Mouse (Mus musculus) Patski (cell line): ENCODE measurements around the gene Sox13. TPM values are rescaled to one million over a fixed set of nuclear protein-coding genes. Genes with fewer than 3 reads are reported as not detected.

Experiments
- ATAC-seq: fragments of 100-300 bp; one replicate; pipeline ENCODE4 v1.8.0; 2021
- CTCF ChIA-PET: fragments of 350-600 bp; sonication (Branson Sonifier 250); formaldehyde crosslinking; loops from one replicate; lab custom pipeline; 2022; ENCODE audit warnings: inconsistent platforms; lab: Charles Lee
- POLR2A ChIA-PET: fragments of 350-600 bp; sonication (Branson Sonifier 250); formaldehyde crosslinking; loops from one replicate; lab custom pipeline; 2022; ENCODE audit warnings: antibody characterized with exemption, inconsistent platforms; lab: Charles Lee
- DNase-seq: peaks from one replicate; pipeline ENCODE4 v3.0.0-alpha.2; 2011; ENCODE audit warnings: low read depth, low spot score
- H3K27me3 ChIP-seq: fragments of 371-371 bp; one replicate; pipeline ENCODE4 v1.5.1; 2021
- CTCF ChIP-seq: fragments of 100-300 bp; IDR thresholded peaks from one replicate; pipeline ENCODE4 v1.5.1; 2021
- in situ Hi-C: fragments of 300-500 bp; cut with MboI; formaldehyde crosslinking; loops from 3 replicates; pipeline ENCODE4 v1.11.1; 2018; ENCODE audit warnings: low pct_unique_long_range_greater_than_20kb, mixed read lengths
- polyA plus RNA-seq: library from polyadenylated mRNA; unstranded; gene quantifications from one replicate; pipeline ENCODE4 v1.2.3, GENCODE M21; 2021

The Sox13 gene
- polyA plus RNA-seq, 1 experiment from 2014 or later: 11.3 TPM

DNA sequence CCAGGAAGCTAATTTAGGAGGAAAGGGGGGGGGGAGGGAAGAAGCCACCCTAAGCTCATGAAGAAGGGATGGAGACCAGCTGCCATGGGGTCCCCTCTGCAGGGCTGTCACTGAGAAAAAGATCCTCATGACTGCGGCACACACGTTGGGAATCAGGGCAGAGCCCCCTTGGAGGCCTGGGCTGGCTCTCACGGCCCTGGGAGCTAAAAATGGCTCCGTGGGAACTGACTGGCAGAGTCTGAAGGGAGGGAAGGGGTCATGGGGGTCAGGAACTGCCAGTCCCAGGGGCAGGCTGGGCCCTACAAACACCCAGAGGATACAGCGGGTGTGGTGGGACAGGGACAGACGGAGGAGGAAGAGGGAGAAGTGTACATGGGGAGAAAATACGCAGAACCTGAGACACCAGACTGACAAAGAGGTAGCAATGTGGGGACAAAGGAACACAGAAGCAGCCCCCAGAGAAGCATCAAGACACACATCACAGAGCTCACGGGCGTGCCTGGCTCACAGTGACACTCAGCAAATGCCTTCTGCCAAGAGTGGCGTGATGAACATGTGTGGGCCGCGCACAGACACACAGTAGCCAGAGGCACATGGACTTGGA lies 41.5 kb downstream of the Sox13 start:
- no peaks in the 10 kb centered on the region for H3K27me3 ChIP-seq
- DNase-seq (no peak), ATAC-seq (no peak)
- in situ Hi-C loops: loop anchor here (5.0 to 25.0 kb wide), 4 partner anchors 225 to 662 kb away; partner anchors contain the start of genes Optc and Prelp
- no peak for TF ChIP-seq CTCF
- POLR2A ChIA-PET: no interaction called here
- CTCF ChIA-PET: interaction anchor here (0.7 to 3.3 kb wide), 4 partner anchors 11 to 236 kb away, joined by 3 to 15 read pairs (median 3); partner anchors contain the start of gene Snrpe

DNA sequence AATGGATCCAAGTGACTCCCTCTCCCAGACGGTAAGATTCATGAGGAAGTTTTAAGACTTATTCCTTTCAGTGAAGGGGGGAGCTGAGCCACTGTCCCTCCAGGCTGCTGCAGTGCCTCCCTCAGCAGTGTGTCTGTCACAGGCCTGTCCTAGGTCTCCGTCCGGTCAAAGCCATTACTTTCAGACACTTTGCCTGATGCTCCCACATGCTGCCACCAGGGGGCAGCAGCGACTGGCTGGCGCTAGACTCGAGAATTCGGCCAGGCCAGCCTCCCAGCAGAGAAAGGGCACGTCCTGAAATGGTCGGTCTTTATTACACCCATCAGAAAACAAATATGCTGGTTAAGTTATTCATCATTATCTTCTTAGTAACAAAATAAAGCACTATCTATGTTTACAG lies 42.2 kb downstream of the Sox13 start:
- ChIA-PET CTCF (interaction anchor here (0.9 to 3.3 kb wide), 5 partner anchors 19 to 237 kb away, joined by 3 to 15 read pairs (median 3); partner anchors contain the start of genes Etnk2, Ren1 and Snrpe), POLR2A (no interaction called here)
- in situ Hi-C loops: loop anchor here (5.0 to 25.0 kb wide), 4 partner anchors 225 to 663 kb away; partner anchors contain the start of genes Optc and Prelp
- ATAC-seq (no peak), DNase-seq (no peak)
- no peaks in the 10 kb centered on the region for H3K27me3 ChIP-seq
- no peak for TF ChIP-seq CTCF

- in situ Hi-C loops: loop anchor here (5.0 to 25.0 kb wide), 4 partner anchors 227 to 664 kb away; partner anchors contain the start of genes Optc and Prelp
- DNase-seq (no peak), ATAC-seq (no peak)
- ChIA-PET POLR2A (interaction anchor here (0.6 kb wide), 1 partner anchor 32 kb away, joined by 4 read pairs; no protein-coding TSS in a partner anchor), CTCF (interaction anchor here (0.7 to 3.3 kb wide), 17 partner anchors 9 to 234 kb away, joined by 3 to 15 read pairs (median 3); partner anchors contain the start of genes Etnk2, Ren1 and Snrpe)
- TF ChIP-seq CTCF: no peak
- no peaks in the 10 kb centered on the region for H3K27me3 ChIP-seq
Measured at GRCm38 (mm10) chr1:133380347-133381065, 43.7 kb downstream of the Sox13 start.

DNA sequence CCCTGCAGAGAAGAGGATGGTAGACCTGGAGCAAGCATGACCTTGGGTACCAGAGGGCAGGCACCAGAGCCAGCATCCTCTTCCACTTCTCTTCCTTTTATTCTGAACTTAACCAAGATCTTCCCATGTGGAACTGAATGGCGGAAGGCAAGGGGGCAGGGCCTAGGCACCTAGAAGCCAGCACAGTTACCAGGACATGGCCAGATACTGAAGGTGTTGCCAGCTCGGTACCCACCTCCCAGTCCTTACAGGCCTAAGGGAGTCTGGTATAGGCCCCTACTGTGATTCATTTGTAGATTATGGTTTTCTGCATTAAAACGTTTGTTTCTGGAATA lies 44.2 kb downstream of the Sox13 start:
- no peak for TF ChIP-seq CTCF
- no peak for ATAC-seq
- in situ Hi-C loops: loop anchor here (5.0 to 25.0 kb wide), 4 partner anchors 227 to 665 kb away; partner anchors contain the start of genes Optc and Prelp
- no peaks in the 10 kb centered on the region for H3K27me3 ChIP-seq
- no peak for DNase-seq
- POLR2A ChIA-PET: interaction anchor here (0.6 kb wide), 1 partner anchor 33 kb away, joined by 4 read pairs; no protein-coding TSS in a partner anchor
- CTCF ChIA-PET: interaction anchor here (0.7 to 3.3 kb wide), 9 partner anchors 8 to 231 kb away, joined by 3 to 15 read pairs (median 3); partner anchors contain the start of gene Snrpe

DNA sequence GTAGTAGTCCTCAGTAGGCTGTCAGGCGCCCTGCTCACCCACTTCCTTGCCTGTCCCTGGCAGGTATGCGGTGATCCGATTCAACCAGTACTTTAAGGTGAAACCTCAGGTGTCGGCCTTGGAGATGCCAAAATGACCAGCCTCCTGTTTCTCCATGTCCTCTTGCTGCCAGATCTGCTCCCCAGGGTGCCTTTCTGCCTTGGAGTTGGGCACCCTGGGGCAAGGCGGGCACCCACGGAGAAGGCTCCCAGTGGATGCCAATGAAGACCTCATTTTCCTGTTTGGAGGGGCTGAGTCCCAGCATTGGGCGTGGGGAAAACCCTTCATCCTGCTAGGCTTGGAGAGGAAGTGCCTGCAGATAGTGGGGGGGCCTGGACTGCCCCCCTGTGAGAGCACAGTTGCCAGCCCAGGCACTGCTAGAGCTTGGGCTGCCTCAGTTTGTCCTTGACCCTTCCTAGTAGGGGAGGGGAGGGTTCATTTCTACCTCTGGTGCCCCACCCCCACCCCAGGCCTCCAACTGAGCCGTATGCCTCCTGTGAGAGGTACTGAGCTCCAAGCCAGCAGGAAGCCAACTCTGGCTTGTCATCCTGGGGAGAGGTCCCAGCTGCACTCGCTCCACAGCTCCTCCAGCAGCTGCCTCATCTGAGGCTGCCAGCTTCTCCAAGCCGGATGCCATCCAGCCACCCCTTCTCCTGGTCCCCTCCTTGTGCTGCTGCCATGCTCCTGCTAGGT lies 44.8 kb downstream of the Sox13 start:
- H3K27me3 ChIP-seq: no peaks in the 10 kb centered on the region
- POLR2A ChIA-PET: interaction anchor here (0.6 to 0.7 kb wide), 2 partner anchors 229 to 1782 kb away, joined by 3 to 8 read pairs; no protein-coding TSS in a partner anchor
- no peak for DNase-seq

DNA sequence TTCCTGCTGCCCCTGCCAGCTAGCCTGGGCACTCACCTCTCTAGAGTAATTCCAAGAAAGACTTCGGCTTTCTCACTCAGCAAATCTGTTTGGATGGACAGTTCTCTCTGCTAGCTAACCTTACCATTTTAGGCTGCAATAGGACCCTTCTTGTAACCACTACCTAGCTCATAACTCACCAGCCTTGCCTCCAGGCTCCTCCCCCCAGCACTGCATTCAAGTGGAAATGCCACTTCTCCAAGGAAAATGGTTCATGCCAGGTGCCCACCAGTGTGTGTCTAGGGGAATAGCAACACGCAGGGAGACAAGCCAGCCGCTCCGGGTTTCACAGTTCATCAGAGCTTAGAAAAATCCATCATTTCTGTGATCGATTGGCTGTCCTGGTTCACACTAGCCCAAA lies 46.6 kb downstream of the Sox13 start:
- ATAC-seq (no peak), DNase-seq (no peak)
- POLR2A ChIA-PET: interaction anchor here (0.6 kb wide), 1 partner anchor 201 kb away, joined by 4 read pairs; no protein-coding TSS in a partner anchor
- TF ChIP-seq CTCF: no peak
- peaks cover 7% of the 10 kb centered on the region for H3K27me3 ChIP-seq
- in situ Hi-C loops: loop anchor here (25.0 kb wide), 1 partner anchor 535 kb away; the partner anchor contains the start of genes Optc and Prelp
- CTCF ChIA-PET: interaction anchor here (1.1 to 1.4 kb wide), 3 partner anchors 9 to 236 kb away, joined by 3 read pairs; no protein-coding TSS in a partner anchor

More for the DNA sequence above, 44.8 kb downstream of the Sox13 start:
- ATAC-seq: no peak
- in situ Hi-C loops: loop anchor here (25.0 kb wide), 1 partner anchor 533 kb away; the partner anchor contains the start of genes Optc and Prelp
- CTCF ChIA-PET: interaction anchor here (0.9 to 3.3 kb wide), 6 partner anchors 25 to 232 kb away, joined by 3 to 15 read pairs (median 4); partner anchors contain the start of gene Snrpe
- no peak for TF ChIP-seq CTCF

- in situ Hi-C loops: loop anchor here (25.0 kb wide), 1 partner anchor 536 kb away; the partner anchor contains the start of genes Optc and Prelp
Measured at GRCm38 (mm10) chr1:133375696-133376346, 48.4 kb downstream of the Sox13 start.

DNA sequence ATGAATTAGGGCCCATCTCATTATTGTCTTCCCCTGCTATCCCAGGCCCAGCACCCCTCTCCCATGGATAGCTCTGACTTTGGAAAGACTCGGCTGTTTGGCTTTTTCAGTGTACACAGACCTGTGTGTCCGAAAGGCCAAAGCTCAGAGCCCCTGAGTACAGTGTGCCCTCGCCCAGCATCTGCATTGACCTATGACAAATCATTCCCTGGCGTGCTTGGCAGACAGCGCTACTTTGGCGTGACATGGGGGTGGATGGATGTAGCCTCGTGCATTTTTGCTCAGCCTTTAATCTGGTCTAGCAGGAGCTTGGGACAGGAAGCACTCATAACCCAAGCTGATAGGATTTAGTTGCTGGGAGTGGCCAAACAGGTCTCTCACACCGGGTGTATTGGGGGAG lies 52.1 kb downstream of the Sox13 start:
- in situ Hi-C loops: no loop called here
- DNase-seq: no peak
- ChIA-PET CTCF (interaction anchor here (1.3 kb wide), 1 partner anchor 8 kb away, joined by 3 read pairs; no protein-coding TSS in a partner anchor), POLR2A (no interaction called here)
- no peak for TF ChIP-seq CTCF
- no peak for ATAC-seq
- peaks cover 21% of the 10 kb centered on the region for H3K27me3 ChIP-seq

More at GRCm38 (mm10) chr1:133375696-133376346, 48.4 kb downstream of the Sox13 start:
- CTCF ChIA-PET: interaction anchor here (1.0 to 1.8 kb wide), 2 partner anchors 10 to 235 kb away, joined by 3 to 4 read pairs; no protein-coding TSS in a partner anchor
- POLR2A ChIA-PET: no interaction called here
- no peak for DNase-seq
- peak; percentile 8 for ATAC-seq
- H3K27me3 ChIP-seq: peaks cover 8% of the 10 kb centered on the region
- TF ChIP-seq CTCF: no peak

DNA sequence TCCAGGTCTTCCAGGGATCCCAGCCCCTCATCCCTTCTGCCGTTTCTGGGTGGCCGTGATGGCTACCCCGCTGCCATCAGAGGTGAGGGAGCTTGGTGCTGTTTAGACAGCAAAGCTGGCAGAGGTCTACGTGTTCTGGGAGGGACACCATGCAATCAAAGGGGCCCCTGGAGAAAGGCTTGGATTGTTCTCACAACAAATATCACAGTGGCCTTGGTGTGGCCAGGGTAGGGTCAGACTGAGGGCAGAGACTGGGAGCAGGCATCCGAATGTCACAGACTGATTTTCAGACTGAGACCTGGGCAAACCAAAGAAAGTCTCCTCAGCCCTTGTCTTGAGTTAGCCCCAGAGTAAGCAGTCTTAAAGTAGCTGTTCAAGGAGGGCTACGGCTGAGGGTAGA lies 52.7 kb downstream of the Sox13 start:
- H3K27me3 ChIP-seq: peaks cover 21% of the 10 kb centered on the region
- POLR2A ChIA-PET: no interaction called here
- no peak for ATAC-seq

More for the DNA sequence above, 52.7 kb downstream of the Sox13 start:
- CTCF ChIA-PET: interaction anchor here (0.7 to 1.7 kb wide), 3 partner anchors 9 to 18 kb away, joined by 3 to 5 read pairs (median 3); no protein-coding TSS in a partner anchor
- in situ Hi-C loops: no loop called here
- no peak for DNase-seq
- TF ChIP-seq CTCF: no peak
